Mouse (Mus musculus) bone marrow macrophage, adult 2 months (primary cell): ENCODE results near the gene Dcakd.

Experiments used
- CTCF ChIP-seq: IDR thresholded peaks from 2 replicates; pipeline ENCODE4 v1.5.1; 2012; ENCODE audit warnings: low read depth, mild to moderate bottlenecking, low read length, moderate library complexity
- POLR2A ChIP-seq: IDR thresholded peaks from 2 replicates; pipeline ENCODE4 v1.6.1; 2012; ENCODE audit warnings: mild to moderate bottlenecking, low read depth, low read length, borderline replicate concordance

DNA sequence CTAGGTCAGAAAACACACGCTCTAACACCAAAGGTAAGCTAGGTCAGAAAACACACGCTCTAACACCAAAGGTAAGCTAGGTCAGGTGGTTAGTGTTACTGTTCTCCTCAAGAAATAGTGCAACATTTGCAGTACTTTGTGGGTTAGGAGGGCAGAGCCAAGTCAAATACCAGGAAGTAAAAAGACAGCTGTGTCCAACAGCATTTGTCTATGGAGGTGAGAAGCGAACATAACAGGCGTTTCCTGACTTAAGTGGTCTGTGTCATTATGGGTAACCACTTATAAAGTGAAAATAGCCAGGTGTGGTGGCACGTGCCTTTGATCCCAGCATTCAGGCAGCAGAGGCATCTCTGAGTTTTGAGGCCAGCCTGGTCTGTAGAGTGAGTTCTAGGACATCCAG is 21.5 kb upstream of the Dcakd start:
- no peak for TF ChIP-seq CTCF
- TF ChIP-seq POLR2A, result no peak
